Mouse (Mus musculus) liver, adult (tissue): ENCODE results near the gene Fahd2a.

Experiments used
- GATA4 ChIP-seq: IDR thresholded peaks from 2 replicates; pipeline ENCODE4 v1.6.1; 2014; ENCODE audit warnings: mild to moderate bottlenecking, low read length; ENCODE audit not compliant: insufficient replicate concordance

Fahd2a gene

DNA sequence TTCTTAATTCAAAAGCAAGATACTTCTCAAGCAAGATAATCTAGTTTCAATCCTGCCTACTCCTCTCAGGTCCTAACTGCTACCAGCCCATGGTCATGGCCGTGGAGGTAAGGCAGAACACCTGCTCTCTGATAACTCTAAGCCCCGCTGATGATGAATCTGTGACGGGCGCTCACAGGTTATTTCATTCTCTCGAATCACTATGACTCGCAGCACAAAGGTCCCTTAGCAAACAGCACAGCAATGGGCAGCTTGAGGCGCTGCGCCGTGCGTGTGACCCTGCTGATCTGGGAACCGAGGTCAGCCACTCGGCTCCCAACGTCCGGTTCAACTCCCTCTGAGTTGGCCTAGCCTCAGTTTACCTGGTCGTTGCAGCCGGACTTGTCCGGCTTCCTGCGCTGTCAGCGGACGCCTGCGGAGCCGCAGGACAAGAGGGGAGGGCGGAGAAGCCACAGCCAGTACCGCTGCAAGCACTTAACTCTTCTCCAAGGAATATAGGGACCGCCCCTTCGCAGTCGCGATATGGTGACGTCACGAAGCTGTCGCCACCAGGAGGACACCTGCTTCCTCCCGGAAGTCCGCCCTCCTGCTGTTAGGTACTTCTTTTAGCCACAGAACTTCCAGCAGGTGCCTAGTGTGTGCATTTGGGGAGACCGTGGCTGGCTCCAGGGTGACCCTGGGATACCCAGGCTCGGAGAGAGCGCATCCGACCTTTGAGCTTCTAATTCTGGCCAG, at the start of gene Fahd2a:
Gene Fahd2a (minus strand): TSS at position 511 of the 735 bp plus-strand sequence.
- no peak for TF ChIP-seq GATA4

DNA sequence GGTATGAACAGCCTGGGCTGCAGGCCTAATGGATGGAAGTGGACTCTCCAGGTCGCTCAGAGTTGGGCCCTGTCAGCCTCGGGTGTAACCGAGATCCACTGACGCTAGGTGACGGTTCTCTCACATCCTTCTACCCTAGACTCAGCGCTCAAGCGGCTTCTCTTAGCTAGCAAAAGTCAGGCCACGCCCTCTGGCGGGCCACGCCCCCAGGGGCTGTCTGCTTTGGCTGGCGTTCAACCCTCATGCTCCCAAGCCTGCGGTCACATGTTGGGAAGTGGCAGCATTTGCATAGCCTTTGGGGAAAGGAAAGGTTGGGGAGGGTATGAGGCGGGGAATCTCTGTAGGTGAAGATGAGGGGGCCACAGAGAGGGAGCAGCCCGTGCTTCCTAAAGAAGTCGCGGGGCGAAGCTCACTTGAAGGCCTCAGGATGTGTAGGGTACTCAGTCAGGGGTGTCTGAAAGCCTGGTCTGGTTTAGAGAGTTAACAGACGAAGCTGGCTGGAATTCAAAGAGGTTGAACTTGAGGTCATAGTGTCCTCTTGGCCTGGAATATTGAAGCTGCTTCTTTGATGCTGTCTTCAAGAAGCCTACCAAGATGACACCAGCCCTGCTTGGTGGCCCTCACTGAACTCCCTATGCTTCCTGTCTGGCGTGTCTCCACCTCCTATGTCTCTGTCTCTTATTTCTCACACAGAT, 40.3 kb upstream of the Fahd2a start:
- no peak for TF ChIP-seq GATA4

DNA sequence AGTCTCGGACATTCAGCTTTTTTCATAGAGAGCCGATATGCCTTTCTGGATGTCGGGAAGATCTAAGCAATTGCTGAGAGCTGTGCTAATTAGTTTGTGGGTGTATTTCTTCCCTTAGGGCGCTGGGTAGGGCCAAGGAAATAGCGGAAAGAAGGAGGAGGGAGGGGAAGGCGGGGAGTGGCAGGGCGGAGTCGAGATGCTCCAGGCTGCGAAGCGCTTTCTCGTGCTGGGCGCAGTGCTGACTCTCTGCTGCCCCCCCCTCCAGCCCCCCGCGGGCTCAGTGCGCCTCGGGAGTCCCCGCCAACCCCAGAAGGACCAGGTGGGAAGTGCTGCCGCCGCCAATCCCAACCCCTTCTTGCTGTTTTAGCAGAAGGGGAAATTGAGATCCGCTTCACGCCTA, 38.6 kb upstream of the Fahd2a start:
- no peak for TF ChIP-seq GATA4

DNA sequence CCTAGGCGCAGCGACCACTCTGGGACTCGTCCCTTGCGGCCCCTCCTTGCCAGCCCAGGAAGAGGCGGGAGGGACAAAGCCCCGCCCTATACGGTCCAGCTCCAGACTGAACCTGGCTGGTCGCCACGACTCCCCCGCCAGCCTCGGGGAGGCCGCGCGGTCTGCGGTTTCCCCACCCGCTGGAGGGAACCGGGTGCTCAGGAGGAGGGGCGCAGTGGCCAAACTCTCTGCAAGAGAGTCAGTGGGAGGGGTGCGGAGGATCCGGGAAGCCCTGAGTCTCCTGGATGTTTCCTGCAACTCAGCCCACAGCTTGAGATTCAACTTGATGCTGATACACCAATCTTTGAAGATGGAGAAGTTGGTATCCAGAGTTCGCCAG, 38.2 kb upstream of the Fahd2a start:
- TF ChIP-seq GATA4: no peak

DNA sequence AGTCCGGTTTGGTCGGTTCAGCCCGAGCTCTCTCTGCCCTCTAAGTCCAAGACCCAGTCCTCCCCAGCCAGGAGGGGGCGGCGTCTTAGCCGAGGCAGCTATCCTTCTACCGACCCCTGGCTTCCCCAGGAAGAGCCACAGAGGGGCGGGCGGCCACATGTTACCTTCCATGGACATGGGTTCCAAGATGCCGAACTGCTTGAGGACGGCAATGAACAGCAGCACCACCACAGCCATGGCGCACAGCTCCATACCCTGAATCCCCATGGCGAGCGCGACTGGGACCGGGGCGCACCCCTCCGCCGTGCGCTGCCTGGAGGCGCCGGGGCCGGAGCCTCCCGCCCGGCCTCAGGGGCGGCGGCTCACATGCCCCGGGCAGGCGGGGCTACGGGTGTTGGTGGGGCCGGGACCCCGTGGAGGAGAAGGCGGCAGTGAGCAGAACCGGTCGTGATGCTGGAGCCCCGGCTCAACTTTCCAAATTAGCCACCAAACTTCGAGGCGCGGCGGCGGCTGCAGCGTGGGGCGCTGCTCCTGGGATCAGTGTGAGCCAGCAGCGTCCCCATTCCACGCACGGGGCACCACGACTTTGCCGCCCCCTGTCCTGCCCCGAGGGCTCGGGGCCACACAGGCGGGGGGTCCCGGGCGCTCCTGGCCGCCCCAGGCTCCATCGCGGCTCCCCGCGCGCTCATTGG, 37.6 kb upstream of the Fahd2a start:
- no peak for TF ChIP-seq GATA4

DNA sequence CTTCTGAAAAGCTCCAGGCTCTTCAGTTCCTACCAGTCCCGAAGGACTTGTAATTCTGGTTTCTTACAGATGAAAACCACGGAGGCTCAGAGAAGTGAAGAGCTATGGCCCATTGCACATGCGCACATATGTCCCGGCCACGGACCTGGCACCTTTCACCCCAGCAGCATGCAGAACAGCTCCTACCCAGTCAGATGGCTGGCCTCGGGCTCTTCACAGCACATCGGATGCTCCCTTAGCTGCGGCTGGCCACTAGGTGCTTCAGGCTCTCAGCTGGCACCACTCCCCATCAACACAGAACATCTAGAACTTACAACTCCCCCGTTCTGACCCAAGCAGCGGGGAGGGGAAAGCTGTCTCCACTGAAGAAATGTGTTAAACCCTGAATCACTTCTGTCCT, 35.4 kb upstream of the Fahd2a start:
- TF ChIP-seq GATA4: no peak

DNA sequence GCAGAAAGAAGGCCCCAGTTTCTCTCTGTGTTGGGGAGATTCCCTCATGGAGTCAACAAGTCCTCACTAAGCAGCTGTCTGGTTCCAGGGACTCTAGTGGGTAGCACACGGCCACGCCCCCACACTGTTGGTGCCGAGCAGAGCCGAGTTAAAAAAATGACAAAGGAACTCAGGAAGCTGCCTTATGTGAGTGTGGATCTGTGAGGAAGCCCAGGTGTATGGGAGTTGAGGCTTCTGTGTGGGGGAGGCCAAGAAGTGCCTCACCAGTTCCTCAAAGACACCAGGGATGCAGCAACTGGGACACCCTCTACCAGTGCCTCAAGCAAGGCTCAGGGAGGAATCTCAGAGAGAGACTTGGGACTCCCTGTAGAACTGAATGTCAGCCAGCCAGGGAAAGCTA, 34.8 kb upstream of the Fahd2a start:
- TF ChIP-seq GATA4: no peak

DNA sequence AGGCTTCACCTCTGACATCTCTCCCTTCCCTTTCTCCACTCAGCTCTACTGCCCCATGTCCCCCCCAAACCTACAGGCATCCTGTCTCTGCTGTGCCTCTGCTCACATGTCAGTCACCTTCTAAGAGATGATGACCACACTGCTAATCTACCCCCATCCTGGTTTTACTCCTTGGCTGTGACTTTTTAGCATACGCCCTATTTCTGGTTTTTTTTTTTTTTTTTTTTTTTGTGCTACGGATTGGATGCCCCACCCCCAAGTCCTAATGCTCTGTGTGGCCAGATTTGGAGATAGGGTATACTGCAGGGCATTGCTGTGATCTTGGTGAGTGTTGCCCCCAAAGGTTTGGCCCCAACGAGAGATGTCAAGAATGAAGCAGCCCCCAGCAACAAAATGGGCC, 27.9 kb upstream of the Fahd2a start:
- TF ChIP-seq GATA4: no peak

DNA sequence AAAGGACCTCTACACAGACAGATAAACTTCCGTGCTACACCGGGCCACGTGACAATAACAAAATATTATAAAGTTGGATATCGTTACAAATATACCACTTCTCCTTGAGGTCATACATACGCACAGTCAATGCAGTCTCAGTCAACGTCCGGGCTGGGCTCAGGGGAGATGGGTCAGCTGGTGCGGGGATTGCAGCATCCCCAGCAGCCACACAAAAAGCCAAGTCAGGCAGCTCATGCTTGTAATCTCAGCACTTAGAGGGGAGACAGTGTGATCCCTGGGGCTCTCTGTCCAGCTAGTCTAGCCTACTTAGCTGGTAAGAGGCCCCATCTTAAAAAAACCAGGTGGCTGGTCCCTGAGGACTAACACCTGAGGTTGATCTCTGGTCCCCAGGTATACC, 26.9 kb upstream of the Fahd2a start:
- TF ChIP-seq GATA4: no peak

DNA sequence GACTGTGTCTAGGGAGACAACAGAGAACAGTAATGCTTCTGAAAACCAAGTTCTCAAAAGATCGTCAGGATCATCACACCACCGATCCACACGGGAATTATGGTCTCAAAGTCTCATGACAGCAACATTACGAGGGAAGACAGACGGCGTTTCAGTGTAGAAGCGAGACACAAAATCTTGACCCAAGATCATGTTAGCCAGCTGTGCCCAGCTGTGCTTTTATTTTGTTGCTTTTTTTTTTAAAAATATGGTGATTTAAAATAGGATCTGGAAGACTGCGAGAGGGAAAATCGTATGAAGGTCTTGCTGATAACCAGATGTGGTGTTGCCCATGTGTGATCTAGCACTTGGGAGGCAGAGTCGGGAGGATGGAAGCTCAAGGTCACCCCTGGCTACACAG, 26.3 kb upstream of the Fahd2a start:
- TF ChIP-seq GATA4: no peak

DNA sequence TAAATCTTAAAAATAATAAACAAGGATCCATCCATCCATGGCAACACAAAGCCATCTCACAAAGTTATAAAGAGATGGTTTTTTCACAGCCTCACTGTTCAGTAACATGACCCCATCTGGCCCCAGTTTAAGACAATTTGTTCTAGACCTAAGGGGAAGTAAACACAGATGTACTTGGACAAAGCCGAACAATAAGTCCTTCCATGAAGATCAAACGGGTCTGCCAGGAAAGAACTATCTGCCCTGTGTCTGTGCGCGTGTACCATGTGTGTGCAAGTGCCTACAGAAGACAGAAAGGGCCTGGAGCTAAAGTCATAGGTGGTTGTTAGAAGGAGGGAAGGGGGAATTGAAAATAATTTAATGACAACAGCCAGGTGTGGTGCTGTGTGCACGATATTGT, 25.8 kb upstream of the Fahd2a start:
- TF ChIP-seq GATA4: no peak

DNA sequence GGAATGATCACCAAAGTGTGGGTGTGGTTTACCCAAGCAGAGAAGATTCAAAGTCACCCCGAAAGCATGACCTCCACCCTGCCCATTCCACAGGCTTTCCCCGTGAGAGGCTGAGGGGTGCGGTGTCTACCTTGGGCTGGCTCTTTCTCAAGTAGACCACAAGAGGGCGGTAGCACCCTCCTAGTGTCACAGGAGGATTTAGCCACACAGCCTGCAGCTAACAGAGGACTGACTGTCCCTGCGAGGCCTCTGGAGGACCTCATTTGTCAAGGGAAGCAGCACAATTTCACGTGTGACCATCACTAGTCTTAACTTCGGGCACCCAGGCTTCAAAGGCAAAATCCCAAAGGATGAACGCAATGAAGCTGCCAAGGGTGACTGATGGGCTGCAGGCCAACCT, 17.9 kb upstream of the Fahd2a start:
- no peak for TF ChIP-seq GATA4

DNA sequence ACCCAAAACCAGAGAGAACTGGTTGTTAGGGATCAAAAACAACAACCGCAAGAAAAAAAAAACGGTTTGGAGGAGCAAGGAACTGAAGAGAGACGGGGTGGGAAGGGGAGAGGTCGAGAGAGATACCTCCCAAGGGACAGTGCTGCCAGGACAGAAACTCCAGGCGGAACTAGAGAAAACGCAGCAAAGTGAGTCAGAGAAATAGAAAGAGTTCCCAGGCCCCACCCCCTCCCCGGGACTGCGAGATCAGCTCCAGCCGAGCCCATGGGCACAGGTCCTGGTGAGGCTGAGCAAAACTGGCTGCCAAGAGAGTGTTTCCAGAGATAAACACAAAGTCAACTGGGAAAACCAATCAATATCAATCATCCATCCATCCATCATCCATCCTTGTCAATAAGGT, 17.0 kb upstream of the Fahd2a start:
- no peak for TF ChIP-seq GATA4

DNA sequence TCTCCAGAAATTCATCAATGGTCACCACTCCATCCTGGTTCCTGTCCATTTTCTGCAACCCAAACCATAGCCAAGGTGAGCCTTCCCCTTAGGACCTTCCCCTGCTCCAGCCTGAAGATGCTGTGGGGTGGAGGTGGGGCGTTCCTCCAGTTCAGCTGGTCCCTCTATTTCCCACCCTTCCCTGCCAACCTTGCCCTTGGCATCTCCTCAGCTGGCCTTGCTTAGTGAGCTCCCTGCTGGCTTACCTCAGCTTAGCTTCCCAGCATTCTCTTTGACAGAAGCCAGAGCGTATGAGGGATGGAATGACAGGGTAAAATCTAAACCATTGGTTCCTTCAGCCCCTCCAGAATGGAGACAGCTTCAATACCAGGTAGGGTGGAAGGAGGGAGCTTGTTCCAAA, 15.0 kb upstream of the Fahd2a start:
- TF ChIP-seq GATA4: no peak

DNA sequence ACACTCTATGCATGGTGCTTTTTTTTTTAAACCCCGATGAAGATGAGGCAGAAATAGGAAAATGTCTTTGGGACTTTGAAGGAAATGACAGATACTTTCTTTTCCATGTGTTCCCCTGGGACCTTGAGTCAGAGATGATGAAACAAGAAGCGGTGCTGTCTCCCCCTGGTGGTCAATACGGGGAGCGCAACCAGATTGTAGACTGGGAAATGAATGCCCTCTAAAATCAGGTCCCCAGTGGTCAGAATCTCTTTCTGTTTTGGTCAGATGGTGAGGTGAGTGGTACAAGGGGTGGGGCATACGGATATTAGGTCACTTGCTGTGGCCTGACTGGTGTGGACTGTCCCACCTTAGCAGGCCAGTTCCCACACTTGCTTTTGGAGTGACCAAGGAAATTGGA, 9.4 kb upstream of the Fahd2a start:
- TF ChIP-seq GATA4: no peak

DNA sequence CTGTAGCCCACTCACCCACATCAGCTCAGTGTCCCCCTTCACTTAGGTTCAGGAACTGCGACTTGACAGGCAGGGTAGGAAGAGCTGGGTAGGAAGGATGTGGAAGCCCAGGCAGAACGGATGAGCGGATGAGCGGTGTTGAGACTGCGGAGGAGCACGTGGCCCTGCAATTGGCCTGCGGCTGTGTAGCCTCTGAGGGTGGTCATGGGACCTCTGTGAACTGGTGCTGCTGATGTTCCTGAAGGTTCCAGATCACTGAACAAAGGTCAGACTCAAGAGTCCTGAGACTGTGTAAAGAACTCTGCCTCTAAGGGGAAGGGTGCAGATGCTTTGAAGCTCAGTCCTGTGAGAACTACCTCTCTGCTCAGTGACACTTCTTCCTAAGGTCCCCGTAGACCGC, 8.8 kb upstream of the Fahd2a start:
- no peak for TF ChIP-seq GATA4
